Mouse (Mus musculus) stomach, postnatal 0 days (tissue): ENCODE results near the gene Des. TPM values are rescaled to one million over a fixed set of nuclear protein-coding genes. Genes with fewer than 3 reads are reported as not detected.
A peak's percentile ranks its signal among the peaks of the same experiment; 100 is the strongest.

Experiments used
- ATAC-seq: fragments of 200-750 bp; cut with Nextera tagmentation; 2 replicates; pipeline ENCODE4 v1.8.0; 2017; ENCODE audit not compliant: low FRiP score, low TSS enrichment
- DNase-seq: peaks from one replicate; pipeline ENCODE4 v3.0.0-alpha.2; 2016; ENCODE audit warnings: low spot score
- H3K27ac ChIP-seq: fragments of 300-500 bp; sonication (generic); replicated peaks from 2 replicates; pipeline ENCODE4 v1.5.1; 2014; ENCODE audit warnings: mild to moderate bottlenecking, control low read depth
- H3K27me3 ChIP-seq: fragments of 300-500 bp; sonication (generic); 2 replicates; pipeline ENCODE4 v1.6.1; 2014; ENCODE audit warnings: low read length; ENCODE audit not compliant: control insufficient read depth, insufficient read depth
- H3K36me3 ChIP-seq: fragments of 300-500 bp; sonication (generic); 2 replicates; pipeline ENCODE4 v1.6.1; 2014; ENCODE audit warnings: low read length, mixed read lengths; ENCODE audit not compliant: control insufficient read depth, insufficient read depth
- H3K4me1 ChIP-seq: fragments of 300-500 bp; sonication (generic); replicated peaks from 2 replicates; pipeline ENCODE4 v1.6.1; 2014; ENCODE audit warnings: antibody characterized with exemption; ENCODE audit not compliant: control insufficient read depth, insufficient read depth
- H3K4me2 ChIP-seq: fragments of 300-500 bp; sonication (generic); replicated peaks from 2 replicates; pipeline ENCODE4 v1.6.1; 2014; ENCODE audit warnings: low read depth, mild to moderate bottlenecking, control low read depth, moderate library complexity
- H3K4me3 ChIP-seq: fragments of 300-500 bp; sonication (generic); 2 replicates; pipeline ENCODE4 v1.5.1; 2014; ENCODE audit warnings: low read depth, low read length, control low read depth
- H3K9ac ChIP-seq: fragments of 300-500 bp; sonication (generic); 2 replicates; pipeline ENCODE4 v1.6.1; 2014; ENCODE audit warnings: mild to moderate bottlenecking, low read length, control low read depth, mixed read lengths
- H3K9me3 ChIP-seq: fragments of 300-500 bp; sonication (generic); 2 replicates; pipeline ENCODE4 v1.6.1; 2016; ENCODE audit warnings: low read length; ENCODE audit not compliant: control insufficient read depth
- CTCF ChIP-seq: IDR thresholded peaks from 2 replicates; pipeline ENCODE4 v1.5.1; 2016; ENCODE audit warnings: antibody characterized with exemption, low read depth, mild to moderate bottlenecking, moderate library complexity
- EP300 ChIP-seq: optimal IDR thresholded peaks from 2 replicates; pipeline ENCODE3; 2016; ENCODE audit warnings: antibody characterized with exemption
- WGBS: fragments of 180-500 bp; shearing (Covaris S2); extraction: QIAGEN DNeasy Blood & Tissue Kit; methylation state at CpG from one replicate; pipeline ENCODE4 v1.1.7; 2014; 5-methylcytosine and 5-hydroxymethylcytosine counted together
- polyA plus RNA-seq: library from polyadenylated mRNA; unstranded; fragments of >200 nt; fragmentation: Nextera tagmentation; extraction: Ambion mirVana; gene quantifications from 2 replicates; pipeline ENCODE4 v1.2.1, GENCODE M21; 2015

The Des gene
- polyA plus RNA-seq, 1 experiment from 2014 or later: 291 TPM

GRCm38 (mm10) chr1:75409950-75410349 is 49.8 kb downstream of the Des start:
- TF ChIP-seq EP300 (no peak), CTCF (no peak)
- Histone ChIP-seq H3K36me3 (peaks cover 3% of the 10 kb centered on the region; the same call in 1 of the 2 replicates), H3K9me3 (no peaks in the 10 kb centered on the region), H3K27me3 (no peaks in the 10 kb centered on the region), H3K4me2 (no peak overlapping the region), H3K4me1 (no peaks in the 10 kb centered on the region), H3K4me3 (no peak overlapping the region), H3K27ac (no peak overlapping the region), H3K9ac (no peak overlapping the region)
- no peak for ATAC-seq
- WGBS: 87% methylated on average over 7 of the region's 7 CpGs
- no peak for DNase-seq

- no peak overlapping the region for H3K4me3 ChIP-seq
- TF ChIP-seq EP300: no peak
- no peak overlapping the region for H3K9ac ChIP-seq
- no peak for ATAC-seq
- H3K4me1 ChIP-seq: no peaks in the 10 kb centered on the region
- H3K36me3 ChIP-seq: no peaks in the 10 kb centered on the region
- H3K4me2 ChIP-seq: no peak overlapping the region
- no peaks in the 10 kb centered on the region for H3K9me3 ChIP-seq
- H3K27me3 ChIP-seq: no peaks in the 10 kb centered on the region
- DNase-seq: no peak
- 90% methylated on average over 3 of the region's 3 CpGs for WGBS
- no peak overlapping the region for H3K27ac ChIP-seq
These were observed 52.1 kb downstream of the Des start for GRCm38 (mm10) chr1:75412196-75412595.

DNA sequence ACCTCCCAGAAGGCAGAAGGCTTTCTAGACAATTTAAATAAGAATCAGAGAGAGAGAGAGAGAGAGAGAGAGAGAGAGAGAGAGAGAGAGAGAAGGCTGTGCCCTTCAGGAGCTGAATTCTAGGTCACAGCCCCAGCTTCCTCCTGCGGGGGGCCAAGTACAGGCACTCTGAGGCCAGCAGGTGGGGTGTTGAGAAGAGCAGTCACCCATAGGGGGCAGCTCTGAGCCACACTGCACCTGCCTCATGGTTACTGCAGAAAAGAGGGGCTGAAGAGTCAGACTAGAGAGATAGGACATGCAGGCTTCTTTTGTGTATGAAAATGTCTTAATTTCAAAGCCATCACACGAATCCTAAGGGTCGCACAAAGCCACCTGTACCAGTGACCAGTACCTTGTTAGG is 53.6 kb downstream of the Des start:
- 60% methylated on average over 3 of the region's 3 CpGs for WGBS
- ATAC-seq (no peak), DNase-seq (no peak)
- Histone ChIP-seq H3K9ac (no peak overlapping the region), H3K36me3 (no peaks in the 10 kb centered on the region), H3K4me3 (no peak overlapping the region), H3K27me3 (no peaks in the 10 kb centered on the region), H3K4me2 (no peak overlapping the region), H3K4me1 (no peaks in the 10 kb centered on the region), H3K27ac (no peak overlapping the region), H3K9me3 (no peaks in the 10 kb centered on the region)
- TF ChIP-seq EP300 (no peak), CTCF (peak; percentile 69)

Other genes with a start within 250 kb of the Des start
- 3.5 and 4.2 TPM in 2 replicates for gene Nhej1, start 235.1 kb upstream of the Des start, polyA plus RNA-seq
- 2.2 TPM in 2 replicates for gene Slc23a3, start 226.4 kb upstream of the Des start, polyA plus RNA-seq
- 35.1 and 38.3 TPM in 2 replicates for gene Cnppd1, start 217.6 kb upstream of the Des start, polyA plus RNA-seq
- 30.4 and 31.2 TPM in 2 replicates for gene Retreg2, start 217.6 kb upstream of the Des start, polyA plus RNA-seq
- gene Zfand2b, start 191.7 kb upstream of the Des start, polyA plus RNA-seq: 43.0 and 44.5 TPM in 2 replicates
- 20.9 and 21.5 TPM in 2 replicates for gene Abcb6, start 179.9 kb upstream of the Des start, polyA plus RNA-seq
- 12.9 and 13.6 TPM in 2 replicates for gene Ankzf1, start 168.2 kb upstream of the Des start, polyA plus RNA-seq
- 17.4 and 18.8 TPM in 2 replicates for gene Atg9a, start 168.1 kb upstream of the Des start, polyA plus RNA-seq
- 5.2 and 7.1 TPM in 2 replicates for gene Glb1l, start 149.5 kb upstream of the Des start, polyA plus RNA-seq
- 57.9 and 58.1 TPM in 2 replicates for gene Stk16, start 149.5 kb upstream of the Des start, polyA plus RNA-seq
- 314 and 325 TPM in 2 replicates for gene Tuba4a, start 140.5 kb upstream of the Des start, polyA plus RNA-seq
- 0.25 TPM in 1 of 2 replicates, not detected in the other for gene A630095N17Rik, start 128.2 kb upstream of the Des start, polyA plus RNA-seq
- 24.2 and 25.8 TPM in 2 replicates for gene Dnajb2, start 123.9 kb upstream of the Des start, polyA plus RNA-seq
- 2.3 and 2.5 TPM in 2 replicates for gene Ptprn, start 95.8 kb upstream of the Des start, polyA plus RNA-seq
- 7.7 and 8.7 TPM in 2 replicates for gene Resp18, start 81.9 kb upstream of the Des start, polyA plus RNA-seq
- 104 and 108 TPM in 2 replicates for gene Dnpep, start 42.3 kb upstream of the Des start, polyA plus RNA-seq
- gene Speg, start 15.0 kb downstream of the Des start, polyA plus RNA-seq: 28.8 and 30.0 TPM in 2 replicates
- 85.2 and 98.6 TPM in 2 replicates for gene Gmppa, start 75.6 kb downstream of the Des start, polyA plus RNA-seq
- gene Asic4, start 90.1 kb downstream of the Des start, polyA plus RNA-seq: 0.55 and 0.63 TPM in 2 replicates
- 24.6 and 25.2 TPM in 2 replicates for gene Chpf, start 119.0 kb downstream of the Des start, polyA plus RNA-seq
- gene Tmem198, start 119.2 kb downstream of the Des start, polyA plus RNA-seq: 1.4 and 1.7 TPM in 2 replicates
- 17.9 and 21.2 TPM in 2 replicates for gene Obsl1, start 146.1 kb downstream of the Des start, polyA plus RNA-seq
- 4.7 and 6.1 TPM in 2 replicates for gene Inha, start 146.7 kb downstream of the Des start, polyA plus RNA-seq
- 6.7 and 6.8 TPM in 2 replicates for gene Stk11ip, start 161.2 kb downstream of the Des start, polyA plus RNA-seq
- gene Slc4a3, start 185.9 kb downstream of the Des start, polyA plus RNA-seq: 7.1 and 7.9 TPM in 2 replicates